ENCODE assay signal across 12 mouse cellular contexts in genomic region chr14:24865579-24866230, GRCm38 (mm10).
A peak's percentile ranks its signal among the peaks of the same experiment; 100 is the strongest.
DNase-seq lines count a peak whose midpoint lies in the region; ATAC-seq lines count a peak whose summit lies in the region.
"Had no signal": no experiment of that assay in that cellular context is flagged by ENCODE, and none has a peak within 500 bp of the region (broad histone marks: within the 10 kb centered on the region; RNA-seq: fewer than 3 reads in every experiment).

No protein-coding gene starts in this region.

- no peak overlapping the region for H3K4me2 ChIP-seq in hindbrain, embryonic 13.5 days
- no peak overlapping the region for H3K4me2 ChIP-seq in hindbrain, embryonic 16.5 days (ENCODE audit: low read length)
- H3K4me2 ChIP-seq: liver, embryonic 13.5 days had no signal

- peaks cover 12% of the 10 kb centered on the region for H3K4me1 ChIP-seq in hindbrain, embryonic 10.5 days (replicated peaks)
- H3K4me1 ChIP-seq in hindbrain, embryonic 13.5 days (replicated peaks), result peaks cover 5% of the 10 kb centered on the region
- H3K4me1 ChIP-seq in hindbrain, embryonic 16.5 days (ENCODE audit: control insufficient read depth, insufficient read depth, low read depth, low read length), result no peaks in the 10 kb centered on the region; the same call in 1 of the 2 replicates
- H3K4me1 ChIP-seq: liver, embryonic 13.5 days had no signal

- no peak for ATAC-seq in hindbrain, embryonic 13.5 days (ENCODE audit: low FRiP score)
- ATAC-seq in hindbrain, embryonic 16.5 days, result peak; percentile 47; the same call in 1 of the 2 replicates
- ATAC-seq in activated CD4-positive, CD25-positive, alpha-beta regulatory T cell, adult 4 months, result no peak
- no peak for ATAC-seq in CD4-positive, CD25-positive, alpha-beta regulatory T cell, adult 4 months

- DNase-seq in hindbrain, embryonic 10.5 days (ENCODE audit: low spot score), result no peak
- peak; percentile 24 for DNase-seq in right cerebral cortex, postnatal 25 days
- no peak for DNase-seq in right cerebral cortex, postnatal 36 days (ENCODE audit: low spot score in 2 of 2)
- DNase-seq in urinary bladder, postnatal 10 days (ENCODE audit: low spot score), result no peak
- DNase-seq: cerebellum, adult 11 months; layer of hippocampus, adult 9-11 months; liver, embryonic 13.5 days had no signal

- peak overlapping the region; percentile 57 for H3K27ac ChIP-seq in hindbrain, embryonic 10.5 days
- no peak overlapping the region for H3K27ac ChIP-seq in hindbrain, embryonic 13.5 days
- H3K27ac ChIP-seq in hindbrain, embryonic 16.5 days (ENCODE audit: low read depth, low read length), result peak overlapping the region; percentile 25; the same call in 1 of the 2 replicates
- H3K27ac ChIP-seq: heart, adult 2 months; liver, embryonic 13.5 days had no signal

- no peaks in the 10 kb centered on the region for H3K36me3 ChIP-seq in hindbrain, embryonic 10.5 days
- no peaks in the 10 kb centered on the region for H3K36me3 ChIP-seq in hindbrain, embryonic 13.5 days
- no peaks in the 10 kb centered on the region for H3K36me3 ChIP-seq in hindbrain, embryonic 16.5 days (ENCODE audit: control insufficient read depth, insufficient read depth, low read length)
- H3K36me3 ChIP-seq: liver, embryonic 13.5 days had no signal

- H3K4me3 ChIP-seq in hindbrain, embryonic 10.5 days, result no peak overlapping the region
- H3K4me3 ChIP-seq in hindbrain, embryonic 13.5 days, result no peak overlapping the region
- H3K4me3 ChIP-seq in hindbrain, embryonic 16.5 days (ENCODE audit: low read length), result no peak overlapping the region
- H3K4me3 ChIP-seq: heart, adult 2 months; liver, embryonic 13.5 days had no signal

- no peaks in the 10 kb centered on the region for H3K9me3 ChIP-seq in hindbrain, embryonic 10.5 days
- H3K9me3 ChIP-seq in hindbrain, embryonic 13.5 days, result no peaks in the 10 kb centered on the region
- H3K9me3 ChIP-seq in hindbrain, embryonic 16.5 days (ENCODE audit: control insufficient read depth, low read length), result no peaks in the 10 kb centered on the region
- H3K9me3 ChIP-seq: liver, embryonic 13.5 days had no signal

- no peak overlapping the region for H3K9ac ChIP-seq in hindbrain, embryonic 13.5 days
- H3K9ac ChIP-seq in hindbrain, embryonic 16.5 days (ENCODE audit: low read depth, low read length), result no peak overlapping the region
- H3K9ac ChIP-seq: liver, embryonic 13.5 days had no signal

- no peaks in the 10 kb centered on the region for H3K27me3 ChIP-seq in hindbrain, embryonic 10.5 days (ENCODE audit: insufficient read depth, poor library complexity, severe bottlenecking)
- 0 out of 2 replicates have a peak, but pooled peaks cover under 1% of the 10 kb centered on the region for H3K27me3 ChIP-seq in hindbrain, embryonic 13.5 days
- no peaks in the 10 kb centered on the region for H3K27me3 ChIP-seq in hindbrain, embryonic 16.5 days (replicated peaks; ENCODE audit: control insufficient read depth, insufficient read depth, low read length)
- H3K27me3 ChIP-seq: liver, embryonic 13.5 days had no signal

- WGBS in hindbrain, embryonic 10.5 days, result 87% methylated on average over 6 of the region's 6 CpGs
- 89% methylated on average over 6 of the region's 6 CpGs for WGBS in hindbrain, embryonic 13.5 days
- WGBS in hindbrain, embryonic 16.5 days, result 74% methylated on average over 6 of the region's 6 CpGs
